Mouse (Mus musculus) left cerebral cortex, adult 18-20 months (tissue): ENCODE results near the gene Olfr965. TPM values are rescaled to one million over a fixed set of nuclear protein-coding genes. Genes with fewer than 3 reads are reported as not detected.
"Not testable (repeated sequence)": the region's sequence is repeated elsewhere in the genome, so short reads cannot be mapped to it uniquely, and the experiment has no call there.

Experiments used
- DNase-seq, 2 experiments: peaks; one replicate each; pipeline ENCODE4 v3.0.0; 2021 to 2022; ENCODE audit warnings: low spot score in 2 of 2, mixed read lengths in 1 of 2
- long read RNA-seq, 2 experiments: library from polyadenylated mRNA; stranded (forward); transcript quantifications; one replicate each; pipeline ENCODE4 v2.0.0; 2021
- total RNA-seq, 2 experiments: library from RNA; stranded (reverse); gene quantifications; 2 replicates each; pipeline ENCODE4 v1.2.3; 2021

The Olfr965 gene
- not detected for total RNA-seq
- long read RNA-seq, experiment 1 = 0 reads
- long read RNA-seq, experiment 2 = 0 reads

DNA sequence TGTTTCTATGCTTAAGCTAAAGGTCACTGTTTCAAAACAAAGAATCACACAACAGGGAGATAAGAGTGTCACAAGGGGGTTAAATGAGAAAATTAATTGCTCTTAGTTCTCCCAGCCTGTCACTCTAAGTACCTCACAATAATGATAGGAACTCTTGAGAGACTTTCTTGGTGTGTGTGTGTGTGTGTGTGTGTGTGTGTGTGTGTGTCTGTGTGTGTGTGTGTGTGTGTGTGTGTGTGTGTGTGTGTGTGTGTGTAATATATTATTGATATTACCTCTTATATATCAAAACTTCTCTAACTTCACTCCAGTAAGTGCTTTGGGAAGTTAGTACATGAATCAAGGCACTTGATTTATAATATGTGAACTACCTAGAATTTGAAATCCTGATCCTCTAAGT, at the start of gene Olfr965:
Olfr965 (plus strand) TSS at position 301 of the 400 bp plus-strand sequence.
- DNase-seq = no peak

DNA sequence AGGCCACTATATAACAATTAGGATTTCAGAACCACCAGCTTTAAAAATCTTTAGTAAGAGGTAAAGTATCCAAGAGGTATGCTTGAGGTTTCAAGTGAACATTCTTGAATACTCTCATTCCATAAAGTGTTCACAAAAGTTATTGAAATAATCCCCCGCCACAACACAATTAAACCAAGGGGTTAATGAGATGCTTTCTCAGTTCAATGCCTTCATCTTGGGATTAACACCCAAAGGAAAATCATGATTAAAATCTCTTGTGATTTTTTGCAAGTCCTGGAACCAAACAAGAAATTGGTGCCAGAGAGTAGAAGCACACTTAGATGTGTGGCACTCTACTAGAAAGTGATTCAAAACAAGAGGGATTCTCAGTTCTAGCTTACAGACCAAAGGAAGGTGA, 44.2 kb upstream of the Olfr965 start, which contains the start of gene Olfr963:
Olfr963 (plus strand) TSS at position 301 of the 400 bp plus-strand sequence.
- DNase-seq = no peak

DNA sequence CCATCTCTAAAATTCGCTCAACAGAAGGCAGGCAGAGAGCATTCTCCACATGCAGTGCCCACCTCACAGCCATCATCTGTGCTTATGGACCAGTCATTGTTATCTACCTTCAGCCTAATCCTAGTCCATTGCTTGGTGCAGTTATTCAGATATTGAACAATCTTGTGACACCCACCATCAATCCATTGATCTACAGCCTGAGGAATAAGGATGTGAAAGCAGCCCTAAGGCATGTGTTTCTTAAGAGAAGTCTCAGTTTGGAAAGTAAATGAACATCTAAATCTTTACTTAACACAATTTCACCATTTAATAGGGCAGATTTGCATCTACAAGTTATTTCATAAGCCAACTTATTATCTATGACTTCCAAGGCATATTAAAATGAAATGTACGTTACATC, 41.4 kb upstream of the Olfr965 start:
- no peak for DNase-seq

DNA sequence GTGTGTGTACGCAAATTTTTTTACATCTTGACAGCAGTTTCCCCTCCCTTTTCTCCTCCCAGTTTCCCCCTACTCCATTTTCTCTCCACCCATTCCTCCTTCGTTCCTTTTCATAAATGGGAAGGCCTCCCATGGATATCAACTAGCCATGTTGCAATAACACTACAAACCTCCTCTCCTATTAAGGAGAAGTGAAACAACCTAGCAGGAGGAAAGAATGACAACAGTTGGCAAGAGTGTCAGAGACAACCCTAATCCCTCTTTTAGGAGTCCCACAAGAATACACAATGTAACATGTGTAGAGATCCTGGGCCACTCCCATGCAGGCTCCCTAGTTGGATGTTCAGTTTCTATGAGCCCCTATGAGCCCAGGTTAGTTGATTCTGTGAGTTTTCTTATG, 36.3 kb upstream of the Olfr965 start:
- no peak for DNase-seq

DNA sequence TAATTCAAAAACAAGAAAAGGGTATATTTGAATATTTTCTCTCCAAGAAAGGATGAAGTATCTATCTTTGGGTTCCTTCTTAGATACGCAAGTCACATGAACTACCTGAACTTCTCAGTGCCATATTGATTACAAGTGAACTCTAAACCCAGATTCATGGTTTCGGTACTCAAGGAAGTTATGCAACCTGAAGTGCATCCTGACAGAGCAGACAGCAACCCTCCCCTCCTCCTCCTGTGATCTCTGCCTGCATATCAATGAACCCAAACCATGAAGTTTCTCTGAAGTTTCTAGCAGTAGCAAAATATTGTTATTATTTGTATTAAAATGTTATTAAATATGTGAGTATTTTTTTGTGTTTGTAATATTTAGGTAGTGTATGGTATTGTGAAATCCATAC, 32.6 kb upstream of the Olfr965 start:
- DNase-seq = no peak

DNA sequence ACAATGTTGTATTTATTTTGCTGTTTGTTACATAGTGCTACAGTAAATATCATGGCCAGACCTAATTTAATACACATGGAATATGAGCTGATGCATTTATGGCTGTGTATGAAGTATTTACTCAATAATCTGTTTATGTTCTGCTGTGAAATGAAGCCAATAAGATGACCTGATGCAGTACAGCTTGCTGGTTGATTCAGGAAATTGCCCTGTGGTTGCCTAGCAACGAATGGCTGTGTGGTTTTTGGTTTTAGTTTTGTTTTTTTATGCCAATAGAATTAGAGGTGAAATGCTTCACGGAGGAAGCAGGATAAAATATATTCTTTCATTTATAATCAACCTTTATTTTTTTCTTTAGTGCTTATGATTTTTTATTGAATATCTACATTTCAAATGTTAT, 31.9 kb upstream of the Olfr965 start:
- DNase-seq = no peak

DNA sequence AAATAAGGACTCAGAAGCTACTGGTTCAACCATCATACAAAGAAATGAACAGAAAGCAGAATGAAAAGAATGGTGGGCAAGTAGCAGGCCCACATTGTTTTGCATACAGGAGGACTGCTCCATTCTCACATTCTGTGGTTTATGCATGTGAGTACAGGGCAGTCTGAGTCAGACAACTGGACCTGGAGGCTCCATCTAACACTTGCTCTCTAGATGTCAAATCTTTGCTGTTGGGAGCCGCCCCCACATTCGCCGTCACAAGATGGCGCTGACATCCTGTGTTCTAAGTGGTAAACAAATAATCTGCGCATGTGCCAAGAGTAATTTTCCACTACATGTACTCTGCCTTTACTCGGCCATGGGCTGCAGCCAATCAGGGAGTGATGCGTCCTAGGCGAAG, 10.0 kb upstream of the Olfr965 start:
- not testable (repeated sequence) for DNase-seq

DNA sequence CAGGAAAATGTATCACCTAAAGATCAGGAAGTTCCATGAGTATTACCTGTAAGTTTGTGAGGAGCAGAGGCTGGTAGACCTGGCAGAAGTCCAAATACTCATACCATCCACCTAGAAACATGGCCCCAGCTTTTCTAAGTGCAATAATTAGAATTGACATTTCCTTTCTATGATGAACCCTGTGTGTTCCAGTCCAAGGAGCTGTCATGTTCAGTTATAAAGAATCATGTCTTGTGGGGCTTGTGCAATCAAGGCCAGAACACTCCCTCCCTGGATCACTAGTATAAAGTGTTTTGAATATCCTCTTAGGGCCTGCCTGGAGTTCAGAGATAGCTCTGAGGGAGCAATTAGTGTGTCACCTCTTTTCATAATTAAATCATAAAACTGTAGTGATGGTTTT, 4.1 kb upstream of the Olfr965 start, which contains the start of gene Olfr149:
Olfr149 (minus strand) TSS at position 101 of the 400 bp plus-strand sequence.
- no peak for DNase-seq

DNA sequence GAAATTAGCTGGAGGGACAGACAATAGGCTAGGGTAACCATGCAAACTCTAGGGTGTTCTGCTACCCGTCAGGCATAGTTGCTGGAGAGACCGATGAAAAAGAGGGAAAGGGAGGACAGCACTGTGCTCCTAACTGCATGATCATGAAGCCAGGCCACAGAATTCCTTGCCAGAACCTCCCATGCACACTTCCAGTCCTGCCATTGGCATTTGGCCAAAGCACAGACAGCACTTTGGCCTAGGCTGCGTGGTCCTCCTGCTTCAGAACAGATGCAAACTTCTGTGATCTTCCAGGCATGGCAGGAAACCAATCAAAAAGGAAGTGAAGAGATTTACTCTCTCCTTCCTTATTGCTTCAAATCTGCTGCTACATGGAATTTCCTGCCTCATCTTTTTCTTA, 2.2 kb upstream of the Olfr965 start:
- DNase-seq = no peak

DNA sequence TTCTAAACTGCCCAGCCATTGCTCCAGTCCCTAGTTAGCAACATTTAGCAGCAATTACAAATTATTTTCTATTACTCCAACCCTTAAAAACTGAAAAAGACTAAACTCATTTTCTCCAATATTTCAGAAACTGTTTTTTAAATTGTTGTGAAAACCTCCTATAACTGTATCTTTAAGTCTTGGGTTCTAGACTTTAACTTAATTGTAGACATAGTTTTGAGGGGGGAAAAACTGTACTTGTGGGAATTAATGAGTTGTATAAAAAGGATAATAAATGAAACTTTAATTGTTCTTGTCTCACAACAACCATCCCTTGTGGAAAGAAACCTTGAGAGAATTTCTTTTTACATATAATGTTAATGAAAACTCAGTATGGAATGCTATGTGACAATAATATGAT, 19.5 kb downstream of the Olfr965 start, which contains the start of gene Olfr150:
Olfr150 (plus strand) TSS at position 301 of the 400 bp plus-strand sequence.
- no peak for DNase-seq

DNA sequence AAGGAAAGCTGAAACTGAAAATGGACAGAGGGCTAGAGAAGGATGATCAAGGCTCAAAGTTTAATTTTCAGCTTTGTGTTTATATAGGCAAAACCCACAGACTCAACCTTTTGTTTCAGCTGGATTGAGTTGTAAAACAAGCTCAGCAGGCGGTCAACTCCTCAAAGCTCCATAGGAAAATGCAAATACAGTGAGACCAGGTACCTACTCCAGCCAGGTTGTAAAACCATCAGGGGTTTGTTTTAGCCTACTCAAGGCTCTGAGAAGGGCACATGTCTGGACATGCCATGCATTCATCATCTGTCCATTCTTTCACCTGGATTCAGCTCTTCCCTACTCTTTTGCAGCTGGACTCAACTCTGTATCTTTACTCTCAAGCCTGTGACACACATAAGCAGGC, 29.6 kb downstream of the Olfr965 start:
- DNase-seq = no peak

DNA sequence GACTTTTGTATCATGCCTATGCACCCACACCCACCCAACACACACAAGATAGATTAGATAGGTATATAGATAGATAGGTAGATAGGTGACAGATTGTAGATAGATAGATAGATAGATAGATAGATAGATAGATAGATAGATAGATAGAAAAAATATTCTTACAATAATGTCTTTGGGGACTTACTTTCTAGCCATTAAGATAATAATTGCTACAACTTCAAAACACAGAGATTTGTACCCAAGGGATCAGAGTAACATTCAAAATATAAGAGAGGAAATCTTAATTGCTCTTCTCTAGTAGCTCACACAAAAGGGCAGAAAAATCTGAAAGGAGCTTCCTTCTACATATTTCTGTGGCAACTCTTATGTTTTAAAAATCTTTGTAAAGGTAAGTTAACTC, 34.8 kb downstream of the Olfr965 start, which contains the start of gene Olfr967:
Olfr967 (plus strand) TSS at position 301 of the 400 bp plus-strand sequence.
- no peak for DNase-seq

DNA sequence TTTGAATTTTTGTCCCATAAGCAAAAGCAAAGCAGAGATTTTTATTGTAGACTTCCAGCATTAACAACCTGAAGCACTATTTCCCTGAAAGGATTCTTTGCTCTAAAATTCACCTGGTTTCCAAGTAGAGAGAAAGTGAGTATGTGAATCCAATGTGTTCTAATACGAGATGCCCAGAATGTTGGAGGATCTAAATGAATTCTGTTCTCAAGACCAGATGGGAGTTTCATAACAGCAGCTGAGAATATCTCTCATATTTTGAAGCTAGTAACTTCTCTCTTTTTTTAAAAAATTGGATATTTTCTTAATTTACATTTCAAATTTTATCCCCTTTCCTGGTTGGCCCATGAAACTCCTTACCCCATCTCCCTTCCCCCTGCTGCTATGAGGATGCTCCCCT, 35.3 kb downstream of the Olfr965 start:
- DNase-seq = no peak

Other genes starting within 250 kb of the Olfr965 start
- gene Olfr955, start 239.4 kb upstream of the Olfr965 start, total RNA-seq = not detected
- gene Olfr44, start 217.4 kb upstream of the Olfr965 start, total RNA-seq = not detected
- gene Olfr957, start 195.5 kb upstream of the Olfr965 start, total RNA-seq = not detected
- not detected for gene Olfr958, start 157.3 kb upstream of the Olfr965 start, total RNA-seq
- gene Olfr959, start 135.8 kb upstream of the Olfr965 start, total RNA-seq = not detected
- gene AW551984, start 107.0 kb upstream of the Olfr965 start, total RNA-seq = 1 to 10 TPM; 3.9 to 6.2 TPM
- gene Olfr148, start 100.7 kb upstream of the Olfr965 start, total RNA-seq = not detected
- not detected for gene Olfr960, start 90.0 kb upstream of the Olfr965 start, total RNA-seq
- gene Olfr961, start 66.3 kb upstream of the Olfr965 start, total RNA-seq = not detected
- not detected for gene Olfr963, start 44.1 kb upstream of the Olfr965 start, total RNA-seq
- gene Olfr149, start 4.2 kb upstream of the Olfr965 start, total RNA-seq = not detected
- not detected for gene Olfr150, start 19.6 kb downstream of the Olfr965 start, total RNA-seq
- not detected for gene Olfr967, start 34.9 kb downstream of the Olfr965 start, total RNA-seq
- gene Olfr968, start 71.9 kb downstream of the Olfr965 start, total RNA-seq = not detected
- gene Olfr969, start 79.6 kb downstream of the Olfr965 start, total RNA-seq = not detected
- gene Olfr970, start 97.5 kb downstream of the Olfr965 start, total RNA-seq = not detected
- gene Olfr971, start 125.5 kb downstream of the Olfr965 start, total RNA-seq = not detected
- gene Olfr972, start 155.1 kb downstream of the Olfr965 start, total RNA-seq = not detected
- gene Olfr229, start 196.0 kb downstream of the Olfr965 start, total RNA-seq = not detected
- not detected for gene Olfr974, start 226.1 kb downstream of the Olfr965 start, total RNA-seq
- not detected for gene Olfr975, start 240.7 kb downstream of the Olfr965 start, total RNA-seq
- not detected for gene Olfr976, start 249.8 kb downstream of the Olfr965 start, total RNA-seq